Mouse (Mus musculus) spleen, adult 2 months (tissue): Measurements from ENCODE around the gene Ostm1.

Experiments used
- CTCF ChIP-seq: fragments of 200-500 bp; IDR thresholded peaks from 2 replicates; pipeline ENCODE4 v1.5.1; 2011; ENCODE audit warnings: mild to moderate bottlenecking, inconsistent platforms; ENCODE audit not compliant: insufficient read depth, insufficient read length, insufficient replicate concordance; ENCODE audit errors: extremely low read depth
- POLR2A ChIP-seq: fragments of 200-500 bp; IDR thresholded peaks from 2 replicates; pipeline ENCODE4 v1.6.1; 2011; ENCODE audit warnings: low read depth, low read length, inconsistent platforms

GRCm38 (mm10) chr10:42577525-42578280 is 5.9 kb upstream of the Ostm1 start:
- TF ChIP-seq CTCF (no peak), POLR2A (no peak)
